Mouse (Mus musculus) c-Kit-positive CD71-positive TER-119-negative erythroid progenitor cells, embryonic 14.5 days (primary cell): Measurements from ENCODE around the gene Olfr544.
A peak's percentile ranks its signal among the peaks of the same experiment; 100 is the strongest.
"Not testable (repeated sequence)": the region's sequence is repeated elsewhere in the genome, so short reads cannot be mapped to it uniquely, and the experiment has no call there.

ENCODE experiments used
- DNase-seq: peaks from one replicate; pipeline ENCODE4 v3.0.0-alpha.2; 2013; ENCODE audit warnings: low read depth

The Olfr544 gene

GRCm38 (mm10) chr7:102488161-102488560 is at the start of gene Olfr544:
Olfr544 (minus strand) TSS chr7:102488313.
- DNase-seq = no peak

GRCm38 (mm10) chr7:102534449-102534848 is 46.3 kb upstream of the Olfr544 start, which contains the start of gene Olfr547:
Olfr547 (plus strand) TSS chr7:102534749.
- no peak for DNase-seq

GRCm38 (mm10) chr7:102529052-102529451 is 40.9 kb upstream of the Olfr544 start:
- DNase-seq = no peak

GRCm38 (mm10) chr7:102517051-102517335 is 28.9 kb upstream of the Olfr544 start:
- no peak for DNase-seq

GRCm38 (mm10) chr7:102516261-102517050 is 28.3 kb upstream of the Olfr544 start:
- no peak for DNase-seq

- DNase-seq = no peak
These were observed 26.0 kb upstream of the Olfr544 start for GRCm38 (mm10) chr7:102514144-102514543.

GRCm38 (mm10) chr7:102512814-102513435 is 24.8 kb upstream of the Olfr544 start:
- peak; percentile 51 for DNase-seq

- no peak for DNase-seq
These were observed 23.8 kb upstream of the Olfr544 start for GRCm38 (mm10) chr7:102511927-102512326.

GRCm38 (mm10) chr7:102509726-102510125 is 21.6 kb upstream of the Olfr544 start:
- no peak for DNase-seq

- no peak for DNase-seq
These were observed 20.6 kb upstream of the Olfr544 start for GRCm38 (mm10) chr7:102508666-102509065.

- DNase-seq = no peak
These were observed 20.0 kb upstream of the Olfr544 start for GRCm38 (mm10) chr7:102508066-102508465.

GRCm38 (mm10) chr7:102506848-102507247 is 18.7 kb upstream of the Olfr544 start:
- peak; percentile 47 for DNase-seq

GRCm38 (mm10) chr7:102501986-102502385 is 13.9 kb upstream of the Olfr544 start:
- DNase-seq = no peak

GRCm38 (mm10) chr7:102499473-102499872 is 11.4 kb upstream of the Olfr544 start, which contains the start of gene Olfr545:
Olfr545 (minus strand) TSS chr7:102499573.
- DNase-seq = no peak

- not testable (repeated sequence) for DNase-seq
These were observed 6.3 kb upstream of the Olfr544 start for GRCm38 (mm10) chr7:102494416-102494815.

GRCm38 (mm10) chr7:102486105-102486504 is 2.0 kb downstream of the Olfr544 start:
- DNase-seq = no peak

- not testable (repeated sequence) for DNase-seq
These were observed 3.3 kb downstream of the Olfr544 start for GRCm38 (mm10) chr7:102484766-102485165.

GRCm38 (mm10) chr7:102483665-102484064 is 4.4 kb downstream of the Olfr544 start:
- no peak for DNase-seq

- no peak for DNase-seq
These were observed 6.5 kb downstream of the Olfr544 start, which contains the start of gene Olfr543 for GRCm38 (mm10) chr7:102481579-102481978. Olfr543 (minus strand) TSS chr7:102481679.

GRCm38 (mm10) chr7:102480821-102481220 is 7.3 kb downstream of the Olfr544 start:
- no peak for DNase-seq

GRCm38 (mm10) chr7:102479368-102480078 is 8.6 kb downstream of the Olfr544 start:
- no peak for DNase-seq

GRCm38 (mm10) chr7:102478926-102479325 is 9.2 kb downstream of the Olfr544 start:
- DNase-seq = no peak

GRCm38 (mm10) chr7:102478425-102478824 is 9.7 kb downstream of the Olfr544 start:
- DNase-seq = peak; percentile 23
